Mouse (Mus musculus) forebrain, embryonic 16.5 days (tissue): ENCODE measurements at regions not wholly inside any gene's neighbourhood (a gene's known extent, or its start where the extent isn't known, plus 50 kb on each side); places are given as distances from the start of the nearest gene placed in this dataset.

ENCODE experiments used
- ATAC-seq: fragments of 200-750 bp; cut with Nextera tagmentation; 2 replicates; pipeline ENCODE4 v1.8.0; 2017; ENCODE audit warnings: mild to moderate bottlenecking, moderate library complexity
- H3K27ac ChIP-seq: fragments of 300-500 bp; sonication (generic); 2 replicates; pipeline ENCODE4 v1.5.1; 2014; ENCODE audit warnings: low read length, control low read depth
- H3K27me3 ChIP-seq: fragments of 300-500 bp; sonication (generic); replicated peaks from 2 replicates; pipeline ENCODE4 v1.6.1; 2014; ENCODE audit warnings: low read length; ENCODE audit not compliant: control insufficient read depth, insufficient read depth
- H3K36me3 ChIP-seq: fragments of 300-500 bp; sonication (generic); 2 replicates; pipeline ENCODE4 v1.6.1; 2014; ENCODE audit not compliant: control insufficient read depth, insufficient read depth
- H3K4me1 ChIP-seq: fragments of 300-500 bp; sonication (generic); replicated peaks from 2 replicates; pipeline ENCODE4 v1.6.1; 2014; ENCODE audit warnings: low read length; ENCODE audit not compliant: control insufficient read depth, insufficient read depth
- H3K4me2 ChIP-seq: fragments of 300-500 bp; sonication (generic); 2 replicates; pipeline ENCODE4 v1.6.1; 2014; ENCODE audit warnings: mild to moderate bottlenecking, low read length, control low read depth
- H3K4me3 ChIP-seq: fragments of 300-500 bp; sonication (generic); replicated peaks from 2 replicates; pipeline ENCODE4 v1.5.1; 2014; ENCODE audit warnings: mild to moderate bottlenecking, low read length, control low read depth
- H3K9ac ChIP-seq: fragments of 300-500 bp; sonication (generic); replicated peaks from 2 replicates; pipeline ENCODE4 v1.6.1; 2014; ENCODE audit warnings: low read depth, low read length, control low read depth
- H3K9me3 ChIP-seq: fragments of 300-500 bp; sonication (generic); 2 replicates; pipeline ENCODE4 v1.6.1; 2016; ENCODE audit warnings: low read length; ENCODE audit not compliant: control insufficient read depth
- WGBS: fragments of 180-500 bp; shearing (Covaris S2); extraction: QIAGEN DNeasy Blood & Tissue Kit; methylation state at CpG from one replicate; pipeline ENCODE4 v1.1.7; 2014; 5-methylcytosine and 5-hydroxymethylcytosine counted together

DNA sequence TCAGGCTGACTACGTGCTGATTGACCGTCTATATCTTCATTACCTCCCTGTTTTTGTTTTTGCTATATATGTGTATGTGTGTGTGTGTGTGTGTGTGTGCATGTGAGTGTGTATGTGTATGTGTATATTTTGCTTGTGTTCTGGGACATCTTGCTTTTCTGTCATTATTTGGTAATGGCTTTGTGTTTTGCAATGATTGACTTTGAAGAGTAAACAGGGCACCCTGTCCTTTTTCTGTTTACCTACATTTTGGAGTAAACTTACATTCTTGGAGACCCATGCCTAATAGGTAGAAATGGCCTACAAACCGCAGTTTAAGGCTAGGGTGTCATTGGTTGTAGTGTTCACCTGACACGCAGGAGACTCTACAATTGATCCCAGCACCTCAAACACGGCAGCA is 177.5 kb upstream of the Tmem72 start:
- 87% methylated on average over 5 of the region's 5 CpGs for WGBS
- no peak overlapping the region for H3K4me2 ChIP-seq
- no peaks in the 10 kb centered on the region for H3K36me3 ChIP-seq
- no peak overlapping the region for H3K9ac ChIP-seq
- no peak overlapping the region for H3K4me3 ChIP-seq
- peaks cover 14% of the 10 kb centered on the region for H3K4me1 ChIP-seq
- no peak for ATAC-seq
- H3K27ac ChIP-seq, result no peak overlapping the region
- no peaks in the 10 kb centered on the region for H3K27me3 ChIP-seq
- H3K9me3 ChIP-seq, result no peaks in the 10 kb centered on the region

DNA sequence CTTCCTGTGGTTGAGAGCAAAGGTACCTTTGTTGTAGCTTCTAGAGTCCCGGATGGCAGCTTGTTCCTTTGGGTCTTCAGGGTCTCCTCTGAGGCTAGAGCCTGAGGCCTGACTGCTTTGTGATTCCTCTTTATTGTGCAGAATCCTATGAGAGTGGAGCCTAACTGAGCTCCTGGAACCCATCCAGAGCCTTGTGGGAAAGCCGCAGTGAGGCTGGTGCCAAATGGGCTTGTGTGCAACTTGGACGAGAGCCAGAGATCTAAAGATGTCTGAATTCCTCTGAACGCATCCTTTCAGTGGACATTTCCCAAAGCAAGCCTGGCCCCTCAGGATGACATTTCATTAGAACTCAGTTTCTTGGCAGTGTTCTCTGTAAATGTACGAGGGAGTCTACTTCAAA is 178.4 kb upstream of the Tmem72 start:
- H3K9me3 ChIP-seq, result no peaks in the 10 kb centered on the region
- 0 out of 2 replicates have a peak overlapping the region, but pooled peaks have one; percentile 37 for H3K27ac ChIP-seq
- no peak overlapping the region for H3K9ac ChIP-seq
- WGBS, result 16% methylated on average over 5 of the region's 5 CpGs
- no peak overlapping the region for H3K4me3 ChIP-seq
- H3K4me2 ChIP-seq, result no peak overlapping the region
- H3K36me3 ChIP-seq, result no peaks in the 10 kb centered on the region
- no peaks in the 10 kb centered on the region for H3K27me3 ChIP-seq
- ATAC-seq, result peak; percentile 92
- H3K4me1 ChIP-seq, result peaks cover 14% of the 10 kb centered on the region

DNA sequence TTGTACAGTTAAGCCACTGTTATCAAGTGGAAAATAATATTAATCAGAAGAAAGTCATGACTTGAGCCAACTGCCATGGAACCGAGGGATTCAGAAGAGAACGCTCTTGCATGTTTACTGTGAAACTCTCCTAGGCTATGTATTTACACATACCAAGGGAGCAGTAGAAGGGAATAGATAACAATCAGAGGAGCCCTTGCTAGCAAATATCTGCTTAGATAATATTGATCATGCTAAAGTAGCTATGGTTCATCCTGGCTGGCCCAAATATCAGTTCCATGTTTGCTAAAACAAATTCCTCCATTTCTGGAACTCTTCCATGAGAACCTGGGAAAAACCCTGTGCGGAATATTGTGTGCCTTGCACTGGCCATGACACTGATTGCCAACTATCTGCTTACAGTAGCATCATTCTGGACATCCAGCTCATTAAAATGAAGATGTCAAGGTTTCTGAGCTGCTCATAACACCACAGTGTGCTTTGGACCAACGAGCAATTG is 179.5 kb upstream of the Tmem72 start:
- no peak for ATAC-seq
- WGBS, result 83% methylated on average over 4 of the region's 4 CpGs

DNA sequence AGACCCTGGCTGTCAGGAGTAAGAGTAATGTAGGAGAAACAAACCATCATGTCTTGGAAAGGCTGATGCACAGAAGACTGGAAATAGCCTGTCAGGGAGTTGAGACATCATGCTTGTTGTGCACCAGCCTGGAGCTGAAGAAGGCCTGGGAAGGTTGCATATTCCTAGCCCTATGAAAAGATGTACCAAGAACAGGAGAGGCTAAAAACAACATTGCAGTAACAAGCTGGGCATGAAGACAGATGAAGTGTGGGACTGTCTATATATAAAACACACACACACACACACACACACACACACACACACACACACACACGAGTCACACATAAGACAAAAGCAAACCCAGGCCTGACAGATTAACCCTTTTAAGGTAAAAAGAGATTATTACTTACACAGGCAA is 185.1 kb upstream of the Tmem72 start:
- H3K27ac ChIP-seq, result no peak overlapping the region
- no peaks in the 10 kb centered on the region for H3K27me3 ChIP-seq
- no peak overlapping the region for H3K4me2 ChIP-seq
- no peak overlapping the region for H3K4me3 ChIP-seq
- H3K9ac ChIP-seq, result no peak overlapping the region
- H3K9me3 ChIP-seq, result no peaks in the 10 kb centered on the region
- no peaks in the 10 kb centered on the region for H3K36me3 ChIP-seq
- no peak for ATAC-seq
- no peaks in the 10 kb centered on the region for H3K4me1 ChIP-seq
- WGBS, result 14% methylated on average over 1 of the region's 1 CpGs

More for the DNA sequence above, 179.5 kb upstream of the Tmem72 start:
- H3K27me3 ChIP-seq, result no peaks in the 10 kb centered on the region
- H3K9ac ChIP-seq, result no peak overlapping the region
- no peak overlapping the region for H3K4me3 ChIP-seq
- H3K36me3 ChIP-seq, result no peaks in the 10 kb centered on the region
- H3K27ac ChIP-seq, result no peak overlapping the region
- H3K4me2 ChIP-seq, result no peak overlapping the region
- peaks cover 14% of the 10 kb centered on the region for H3K4me1 ChIP-seq
- H3K9me3 ChIP-seq, result no peaks in the 10 kb centered on the region

DNA sequence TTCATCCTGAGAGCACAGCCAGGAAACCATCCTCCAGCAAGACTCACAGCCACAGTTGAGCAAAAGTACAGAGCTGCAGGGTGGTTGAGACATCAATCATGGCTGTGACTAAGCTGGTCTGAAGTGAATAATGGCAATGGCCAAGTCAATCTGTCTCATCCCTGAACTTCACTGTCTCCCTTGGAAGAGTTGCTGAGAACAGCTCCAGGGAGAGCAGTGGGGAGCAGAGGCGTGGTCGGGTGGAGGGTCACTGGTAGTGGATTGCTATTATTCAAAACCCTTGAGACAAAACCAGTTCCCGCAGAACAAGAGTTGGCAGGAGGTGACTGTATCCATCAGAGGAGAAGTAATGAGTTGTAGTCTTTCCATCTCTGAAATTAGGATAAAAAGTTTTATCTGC is 185.7 kb upstream of the Tmem72 start:
- H3K27ac ChIP-seq, result no peak overlapping the region
- no peak overlapping the region for H3K9ac ChIP-seq
- H3K4me1 ChIP-seq, result no peaks in the 10 kb centered on the region
- no peak overlapping the region for H3K4me2 ChIP-seq
- H3K36me3 ChIP-seq, result no peaks in the 10 kb centered on the region
- WGBS, result 62% methylated on average over 3 of the region's 3 CpGs
- no peak overlapping the region for H3K4me3 ChIP-seq
- H3K27me3 ChIP-seq, result no peaks in the 10 kb centered on the region
- ATAC-seq, result no peak
- no peaks in the 10 kb centered on the region for H3K9me3 ChIP-seq

DNA sequence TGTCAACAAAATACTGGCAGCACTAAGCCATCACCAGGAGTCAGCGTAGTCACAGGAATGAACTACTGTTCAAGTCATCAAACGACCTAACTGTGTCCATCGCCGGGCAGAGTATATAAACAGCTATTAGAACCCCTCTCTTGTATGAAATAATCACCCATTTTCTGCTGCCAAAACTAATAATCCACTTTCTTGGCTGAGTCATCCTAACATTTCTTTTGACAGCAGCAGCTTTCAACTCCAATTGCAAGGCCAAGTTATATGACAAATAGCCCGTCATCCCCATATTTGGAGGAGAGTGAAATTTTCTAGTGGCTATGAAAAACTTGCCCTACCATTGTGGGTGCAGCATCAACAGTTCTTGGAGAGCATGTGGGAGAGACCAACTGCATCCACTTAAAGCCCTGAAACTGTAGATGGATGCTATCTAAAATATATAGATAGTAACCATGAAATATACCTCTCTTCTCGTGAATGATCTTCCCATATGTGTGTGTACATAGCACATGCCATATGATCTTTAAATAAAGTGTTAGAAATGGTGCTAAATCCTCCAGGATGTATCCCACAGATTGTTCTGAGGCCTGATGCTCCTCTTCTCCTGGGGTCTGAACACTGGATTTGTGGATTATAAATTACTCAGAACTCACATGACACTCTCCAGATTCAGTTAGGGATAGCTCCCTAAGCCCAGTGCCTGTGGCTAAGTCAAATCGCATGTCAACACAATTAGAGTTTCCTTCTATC is 189.9 kb upstream of the Tmem72 start:
- Histone ChIP-seq H3K4me3 (no peak overlapping the region), H3K9ac (no peak overlapping the region), H3K36me3 (no peaks in the 10 kb centered on the region), H3K27me3 (no peaks in the 10 kb centered on the region), H3K4me1 (no peaks in the 10 kb centered on the region), H3K4me2 (no peak overlapping the region), H3K9me3 (no peaks in the 10 kb centered on the region), H3K27ac (no peak overlapping the region)
- 82% methylated on average over 7 of the region's 7 CpGs for WGBS
- ATAC-seq, result no peak

DNA sequence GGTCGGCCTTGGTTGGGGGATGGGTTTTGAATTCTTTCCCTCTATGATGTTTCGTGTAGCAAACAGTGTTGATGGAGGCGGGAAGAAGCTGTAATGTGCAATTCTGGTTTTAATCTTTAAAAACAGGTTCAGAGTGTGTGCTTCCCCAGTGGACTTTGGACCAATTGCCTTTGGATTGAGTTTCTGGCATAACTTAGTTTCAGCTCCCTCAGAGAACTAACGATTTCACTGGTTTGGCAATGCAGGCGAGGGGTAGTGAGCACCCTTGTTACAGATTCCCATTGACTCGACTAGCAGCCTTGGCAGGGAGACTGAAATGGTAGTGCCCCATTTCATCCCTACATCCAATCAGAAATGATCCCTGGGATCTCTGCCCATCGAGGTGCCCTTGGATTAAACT is 193.9 kb upstream of the Tmem72 start:
- Histone ChIP-seq H3K36me3 (no peaks in the 10 kb centered on the region), H3K4me3 (no peak overlapping the region), H3K4me1 (no peaks in the 10 kb centered on the region), H3K27ac (no peak overlapping the region), H3K9ac (no peak overlapping the region), H3K4me2 (no peak overlapping the region), H3K27me3 (no peaks in the 10 kb centered on the region), H3K9me3 (no peaks in the 10 kb centered on the region)
- 82% methylated on average over 7 of the region's 7 CpGs for WGBS
- no peak for ATAC-seq

DNA sequence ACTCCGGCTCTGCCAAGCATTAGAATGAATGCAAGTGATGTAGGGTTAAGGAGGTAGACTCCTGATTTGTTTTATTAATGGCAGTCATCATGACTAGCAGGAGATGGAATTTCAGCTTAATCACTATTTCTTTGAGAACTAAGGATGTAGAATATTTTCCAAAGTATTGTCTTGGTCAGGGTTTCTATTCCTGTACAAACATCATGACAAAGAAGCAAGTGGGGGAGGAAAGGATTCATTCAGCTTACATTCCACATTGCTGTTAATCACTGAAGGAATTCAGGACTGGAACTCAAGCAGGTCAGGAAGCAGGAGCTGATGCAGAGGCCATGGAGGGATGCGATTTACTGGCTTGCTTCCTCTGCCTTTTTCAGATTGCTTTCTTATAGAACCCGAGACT is 195.4 kb upstream of the Tmem72 start:
- 72% methylated on average over 3 of the region's 3 CpGs for WGBS

DNA sequence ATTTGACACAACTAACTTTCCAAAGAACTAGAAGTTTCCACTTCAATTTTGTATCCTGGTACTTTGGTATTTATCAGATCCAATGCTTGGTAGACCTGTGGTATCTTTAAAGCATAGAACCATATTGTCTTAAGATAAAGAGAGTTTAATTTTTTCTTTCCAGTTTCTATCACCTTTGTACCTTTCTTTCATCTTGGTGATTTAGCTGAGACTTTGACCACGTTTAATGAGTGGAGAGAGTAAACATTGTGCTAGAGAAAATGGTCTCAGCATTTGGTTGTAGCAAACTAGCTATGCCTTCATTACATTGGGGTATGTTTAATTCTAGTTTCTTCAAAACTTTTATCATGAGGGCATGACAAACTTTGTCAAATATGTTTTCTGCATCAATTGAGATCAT is 197.4 kb upstream of the Tmem72 start:
- H3K27me3 ChIP-seq, result no peaks in the 10 kb centered on the region
- H3K9me3 ChIP-seq, result no peaks in the 10 kb centered on the region
- no peak overlapping the region for H3K4me3 ChIP-seq
- ATAC-seq, result no peak
- no peak overlapping the region for H3K4me2 ChIP-seq
- WGBS, result 76% methylated on average over 1 of the region's 1 CpGs
- H3K9ac ChIP-seq, result no peak overlapping the region
- no peaks in the 10 kb centered on the region for H3K36me3 ChIP-seq
- H3K4me1 ChIP-seq, result no peaks in the 10 kb centered on the region
- H3K27ac ChIP-seq, result no peak overlapping the region

More for the DNA sequence above, 195.4 kb upstream of the Tmem72 start:
- Histone ChIP-seq H3K36me3 (no peaks in the 10 kb centered on the region), H3K9ac (no peak overlapping the region), H3K4me1 (no peaks in the 10 kb centered on the region), H3K27me3 (no peaks in the 10 kb centered on the region), H3K4me2 (no peak overlapping the region), H3K27ac (no peak overlapping the region), H3K9me3 (no peaks in the 10 kb centered on the region), H3K4me3 (no peak overlapping the region)
- no peak for ATAC-seq

DNA sequence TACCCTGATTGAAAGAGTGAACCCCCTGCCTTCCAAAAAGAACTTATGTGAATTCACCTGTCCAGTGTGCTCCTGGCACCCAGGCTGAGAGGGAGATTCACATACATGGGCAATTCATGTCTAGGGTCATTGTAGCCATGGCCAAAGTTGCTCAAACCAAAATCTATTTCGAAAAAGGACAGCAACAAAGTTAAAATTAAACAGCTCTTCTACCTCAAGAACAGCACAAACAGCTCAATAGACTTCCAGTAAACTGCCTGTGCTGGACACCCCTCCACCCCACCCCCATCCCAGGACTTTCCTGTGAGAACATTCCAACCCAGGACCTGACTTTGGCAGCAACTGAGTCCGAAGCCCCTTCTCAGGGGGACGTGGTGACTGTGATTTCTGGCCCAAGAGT is 218.3 kb upstream of the Tmem72 start:
- no peak for ATAC-seq
- H3K4me3 ChIP-seq, result no peak overlapping the region
- no peaks in the 10 kb centered on the region for H3K4me1 ChIP-seq
- no peak overlapping the region for H3K9ac ChIP-seq
- no peaks in the 10 kb centered on the region for H3K36me3 ChIP-seq
- no peak overlapping the region for H3K4me2 ChIP-seq
- H3K9me3 ChIP-seq, result no peaks in the 10 kb centered on the region
- no peak overlapping the region for H3K27ac ChIP-seq
- 79% methylated on average over 3 of the region's 3 CpGs for WGBS
- H3K27me3 ChIP-seq, result no peaks in the 10 kb centered on the region
